Mouse (Mus musculus): ENCODE results near the gene Vmn1r90.
"Not testable (repeated sequence)": the region's sequence is repeated elsewhere in the genome, so short reads cannot be mapped to it uniquely, and the experiment has no call there.

Gene Vmn1r90

GRCm38 (mm10) chr7:14563406-14563805 lies at the start of gene Vmn1r90:
Gene Vmn1r90, minus strand, starts transcription at chr7:14563506.
- no peak for DNase-seq (ENCODE audit: extremely low read depth, insufficient read length, low spot score)

- DNase-seq (ENCODE audit: extremely low read depth, insufficient read length, low spot score) = not testable (repeated sequence)
Observed at GRCm38 (mm10) chr7:14593009-14593408, 29.7 kb upstream of the Vmn1r90 start.

- no peak for DNase-seq (ENCODE audit: extremely low read depth, insufficient read length, low spot score)
Observed at GRCm38 (mm10) chr7:14552284-14552683, 11.0 kb downstream of the Vmn1r90 start.

- no peak for DNase-seq (ENCODE audit: extremely low read depth, insufficient read length, low spot score)
Observed at GRCm38 (mm10) chr7:14525280-14525679, 38.0 kb downstream of the Vmn1r90 start.

GRCm38 (mm10) chr7:14522636-14523035 lies 40.7 kb downstream of the Vmn1r90 start:
- no peak for DNase-seq (ENCODE audit: extremely low read depth, insufficient read length, low spot score)

GRCm38 (mm10) chr7:14518301-14518700 lies 45.0 kb downstream of the Vmn1r90 start:
- no peak for DNase-seq (ENCODE audit: extremely low read depth, insufficient read length, low spot score)
